ENCODE assay signal across 10 mouse cellular contexts in genomic region chr5:4263560-4264160, GRCm38 (mm10).
DNase-seq lines count a peak whose midpoint lies in the region; ATAC-seq lines count a peak whose summit lies in the region.
"Had no signal": no experiment of that assay in that cellular context is flagged by ENCODE, and none has a peak within 500 bp of the region (broad histone marks: within the 10 kb centered on the region; RNA-seq: fewer than 3 reads in every experiment).

No protein-coding gene starts in this region.

- no peak overlapping the region for H3K27ac ChIP-seq in neural tube, embryonic 12.5 days
- peak overlapping the region; percentile 36; the same call in 1 of the 2 replicates for H3K27ac ChIP-seq in hindbrain, embryonic 15.5 days (replicated peaks)
- H3K27ac ChIP-seq in intestine, embryonic 16.5 days (ENCODE audit: low read length): no peak overlapping the region
- H3K27ac ChIP-seq: embryonic facial prominence, embryonic 15.5 days; liver, embryonic 13.5 days had no signal

- H3K9ac ChIP-seq in neural tube, embryonic 12.5 days: no peak overlapping the region
- no peak overlapping the region for H3K9ac ChIP-seq in hindbrain, embryonic 15.5 days
- H3K9ac ChIP-seq in intestine, embryonic 16.5 days (ENCODE audit: low read depth, low read length): no peak overlapping the region
- H3K9ac ChIP-seq: embryonic facial prominence, embryonic 15.5 days; liver, embryonic 13.5 days had no signal

- H3K4me3 ChIP-seq in neural tube, embryonic 12.5 days: no peak overlapping the region
- no peak overlapping the region for H3K4me3 ChIP-seq in hindbrain, embryonic 15.5 days
- no peak overlapping the region for H3K4me3 ChIP-seq in intestine, embryonic 16.5 days (ENCODE audit: low read length)
- H3K4me3 ChIP-seq: embryonic facial prominence, embryonic 15.5 days; liver, embryonic 13.5 days had no signal

- ATAC-seq in neural tube, embryonic 12.5 days (ENCODE audit: low FRiP score, low read depth): peak; percentile 63
- ATAC-seq in hindbrain, embryonic 15.5 days (ENCODE audit: low FRiP score, low read depth): peak; percentile 83
- ATAC-seq in intestine, embryonic 16.5 days: no peak

- WGBS in neural tube, embryonic 12.5 days: 78% methylated on average over 5 of the region's 5 CpGs
- WGBS in hindbrain, embryonic 15.5 days: 50% methylated on average over 5 of the region's 5 CpGs
- WGBS in intestine, embryonic 16.5 days: 68% methylated on average over 5 of the region's 5 CpGs

- H3K36me3 ChIP-seq in neural tube, embryonic 12.5 days: no peaks in the 10 kb centered on the region
- H3K36me3 ChIP-seq in hindbrain, embryonic 15.5 days: no peaks in the 10 kb centered on the region
- H3K36me3 ChIP-seq in intestine, embryonic 16.5 days (ENCODE audit: control insufficient read depth, insufficient read depth, low read length): no peaks in the 10 kb centered on the region
- H3K36me3 ChIP-seq: embryonic facial prominence, embryonic 15.5 days; liver, embryonic 13.5 days had no signal

- peak; percentile 11 to 62 for DNase-seq in frontal cortex, adult 2 months (ENCODE audit: extremely low spot score in 1 of 2, low spot score in 1 of 2)
- no peak for DNase-seq in frontal cortex, postnatal 10 days (ENCODE audit: low spot score in 2 of 2)
- no peak for DNase-seq in neural tube, embryonic 10.5 days (ENCODE audit: extremely low spot score, low spot score)
- peak; percentile 62 for DNase-seq in retina, embryonic 14.5 days (ENCODE audit: low spot score)
- no peak for DNase-seq in kidney, adult 18-20 months
- DNase-seq: liver, embryonic 13.5 days had no signal

- H3K27me3 ChIP-seq in neural tube, embryonic 12.5 days (replicated peaks): no peaks in the 10 kb centered on the region
- no peaks in the 10 kb centered on the region for H3K27me3 ChIP-seq in hindbrain, embryonic 15.5 days
- no peaks in the 10 kb centered on the region for H3K27me3 ChIP-seq in intestine, embryonic 16.5 days (replicated peaks; ENCODE audit: control insufficient read depth, insufficient read depth, low read length)
- H3K27me3 ChIP-seq: embryonic facial prominence, embryonic 15.5 days; liver, embryonic 13.5 days had no signal

- no peaks in the 10 kb centered on the region for H3K4me1 ChIP-seq in neural tube, embryonic 12.5 days
- no peaks in the 10 kb centered on the region for H3K4me1 ChIP-seq in hindbrain, embryonic 15.5 days (replicated peaks)
- H3K4me1 ChIP-seq in intestine, embryonic 16.5 days (ENCODE audit: control insufficient read depth, insufficient read depth, low read length): no peaks in the 10 kb centered on the region
- H3K4me1 ChIP-seq: embryonic facial prominence, embryonic 15.5 days; liver, embryonic 13.5 days had no signal

- no peak overlapping the region for H3K4me2 ChIP-seq in neural tube, embryonic 12.5 days (replicated peaks)
- H3K4me2 ChIP-seq in hindbrain, embryonic 15.5 days: no peak overlapping the region
- no peak overlapping the region for H3K4me2 ChIP-seq in intestine, embryonic 16.5 days (ENCODE audit: low read depth, low read length)
- H3K4me2 ChIP-seq: embryonic facial prominence, embryonic 15.5 days; liver, embryonic 13.5 days had no signal

- H3K9me3 ChIP-seq in neural tube, embryonic 12.5 days: no peaks in the 10 kb centered on the region
- no peaks in the 10 kb centered on the region for H3K9me3 ChIP-seq in hindbrain, embryonic 15.5 days
- no peaks in the 10 kb centered on the region for H3K9me3 ChIP-seq in intestine, embryonic 16.5 days (ENCODE audit: control insufficient read depth, low read length)
- H3K9me3 ChIP-seq: embryonic facial prominence, embryonic 15.5 days; liver, embryonic 13.5 days had no signal

Comparison
In these comparisons a context has a peak if more than half of its experiments do, and no peak if none do; other contexts are left out.
1. DNase-seq: peak in frontal cortex, adult 2 months (2 of 2) and retina, embryonic 14.5 days (single experiment); none in frontal cortex, postnatal 10 days (0 of 2), neural tube, embryonic 10.5 days (single experiment) and kidney, adult 18-20 months (single experiment).